Mouse (Mus musculus): ENCODE data around the gene Gm21650. TPM values are rescaled to one million over a fixed set of nuclear protein-coding genes. Genes with fewer than 3 reads are reported as not detected.

The Gm21650 gene
- not detected for polyA plus RNA-seq (2014; fragmentation: Illumina TruSeq; extraction: RNeasy Lipid Tissue Mini Kit (QIAGEN cat#74804); ENCODE audit: low read depth, low replicate concordance)

DNA sequence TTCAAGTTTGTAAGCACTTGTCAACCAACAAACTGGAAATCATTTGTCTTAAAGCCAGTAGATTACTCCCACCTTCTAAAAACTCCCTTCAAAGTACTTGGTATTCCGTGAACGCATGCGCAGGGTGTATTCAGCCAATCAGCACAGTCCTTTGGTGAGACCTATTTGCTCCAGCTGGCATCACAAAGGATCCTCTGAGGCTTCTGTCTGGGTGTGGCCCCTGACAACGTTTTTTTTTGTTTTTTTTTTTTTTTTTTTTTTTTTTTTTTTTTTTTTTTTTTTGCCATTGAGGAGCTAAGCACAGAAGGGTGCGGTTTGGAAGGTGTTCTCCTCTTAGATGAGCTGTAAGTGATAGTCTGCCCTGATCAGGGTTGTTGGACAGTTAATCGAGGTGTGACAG, at the start of gene Gm21650:
Gene Gm21650, plus strand, starts transcription at position 301 of the 400 bp plus-strand sequence.

Data from sigmoid colon, adult 10 weeks (tissue).